Mouse (Mus musculus) stomach, embryonic 15.5 days (tissue): Measurements from ENCODE around the gene Plaa. TPM values are rescaled to one million over a fixed set of nuclear protein-coding genes. Genes with fewer than 3 reads are reported as not detected.
"Not testable (repeated sequence)": the region's sequence is repeated elsewhere in the genome, so short reads cannot be mapped to it uniquely, and the experiment has no call there.

Source experiments
- ATAC-seq: fragments of 200-750 bp; cut with Nextera tagmentation; 2 replicates; pipeline ENCODE4 v1.8.0; 2017; ENCODE audit warnings: low read depth, moderate number of reproducible peaks, moderate TSS enrichment; ENCODE audit not compliant: insufficient read depth, low FRiP score
- H3K27ac ChIP-seq: fragments of 300-500 bp; sonication (generic); 2 replicates; pipeline ENCODE4 v1.5.1; 2015; ENCODE audit warnings: mild to moderate bottlenecking, inconsistent platforms
- H3K27me3 ChIP-seq: fragments of 300-500 bp; sonication (generic); replicated peaks from 2 replicates; pipeline ENCODE4 v1.6.1; 2015; ENCODE audit warnings: inconsistent platforms
- H3K36me3 ChIP-seq: fragments of 300-500 bp; sonication (generic); 2 replicates; pipeline ENCODE4 v1.6.1; 2015; ENCODE audit warnings: inconsistent platforms
- H3K4me1 ChIP-seq: fragments of 300-500 bp; sonication (generic); 2 replicates; pipeline ENCODE4 v1.6.1; 2015; ENCODE audit warnings: inconsistent platforms
- H3K4me2 ChIP-seq: fragments of 300-500 bp; sonication (generic); 2 replicates; pipeline ENCODE4 v1.6.1; 2015; ENCODE audit warnings: mild to moderate bottlenecking, inconsistent platforms
- H3K4me3 ChIP-seq: fragments of 300-500 bp; sonication (generic); replicated peaks from 2 replicates; pipeline ENCODE4 v1.5.1; 2015; ENCODE audit warnings: inconsistent platforms
- H3K9ac ChIP-seq: fragments of 300-500 bp; sonication (generic); 2 replicates; pipeline ENCODE4 v1.6.1; 2015; ENCODE audit warnings: inconsistent platforms
- H3K9me3 ChIP-seq: fragments of 300-500 bp; sonication (generic); 2 replicates; pipeline ENCODE4 v1.6.1; 2016; ENCODE audit warnings: inconsistent platforms
- WGBS: fragments of 180-500 bp; shearing (Covaris S2); methylation state at CpG from one replicate; pipeline ENCODE4 v1.1.7; 2015; 5-methylcytosine and 5-hydroxymethylcytosine counted together
- polyA plus RNA-seq: library from polyadenylated mRNA; unstranded; fragments of >200 nt; fragmentation: Nextera tagmentation; extraction: Ambion mirVana; gene quantifications from 2 replicates; pipeline ENCODE4 v1.2.1, GENCODE M21; 2015

Gene Plaa
- polyA plus RNA-seq, result 60.0 and 63.3 TPM in 2 replicates

GRCm38 (mm10) chr4:94603031-94603629 is at the start of gene Plaa:
Gene Plaa, minus strand, starts transcription at chr4:94603244.
- H3K4me3 ChIP-seq, result peak within 1 kb of the TSS; percentile 98
- ATAC-seq, result peak; percentile 99
- H3K27me3 ChIP-seq, result no peaks in the 10 kb centered on the region
- under 1% methylated on average over 51 of the region's 61 CpGs for WGBS
- no peaks in the 10 kb centered on the region for H3K36me3 ChIP-seq
- H3K27ac ChIP-seq, result peak within 1 kb of the TSS; percentile 91
- H3K9ac ChIP-seq, result peak within 1 kb of the TSS; percentile 94
- no peaks in the 10 kb centered on the region for H3K9me3 ChIP-seq
- peaks cover 19% of the 10 kb centered on the region for H3K4me1 ChIP-seq
- H3K4me2 ChIP-seq, result peak within 1 kb of the TSS; percentile 82

- not testable (repeated sequence) for H3K27me3 ChIP-seq, H3K9ac ChIP-seq, ATAC-seq, H3K36me3 ChIP-seq, H3K9me3 ChIP-seq, H3K27ac ChIP-seq, H3K4me3 ChIP-seq, H3K4me1 ChIP-seq, H3K4me2 ChIP-seq
- 90% methylated on average over 5 of the region's 5 CpGs for WGBS
Observed at GRCm38 (mm10) chr4:94650426-94651175, 47.6 kb upstream of the Plaa start.

- Histone ChIP-seq H3K9me3 (no peaks in the 10 kb centered on the region), H3K4me1 (no peaks in the 10 kb centered on the region), H3K36me3 (no peaks in the 10 kb centered on the region), H3K4me2 (no peak within 1 kb of the TSS), H3K27me3 (no peaks in the 10 kb centered on the region), H3K4me3 (no peak within 1 kb of the TSS), H3K9ac (no peak within 1 kb of the TSS), H3K27ac (no peak within 1 kb of the TSS)
- WGBS, result 82% methylated on average over 3 of the region's 3 CpGs
- no peak for ATAC-seq
Observed at GRCm38 (mm10) chr4:94649920-94650319, 46.9 kb upstream of the Plaa start, which contains the start of gene Lrrc19. Gene Lrrc19, minus strand, starts transcription at chr4:94650144.

- H3K4me1 ChIP-seq, result no peaks in the 10 kb centered on the region
- H3K27me3 ChIP-seq, result no peaks in the 10 kb centered on the region
- no peak overlapping the region for H3K9ac ChIP-seq
- no peak overlapping the region for H3K27ac ChIP-seq
- H3K4me2 ChIP-seq, result no peak overlapping the region
- H3K9me3 ChIP-seq, result no peaks in the 10 kb centered on the region
- WGBS, result 90% methylated on average over 2 of the region's 2 CpGs
- H3K36me3 ChIP-seq, result no peaks in the 10 kb centered on the region
- H3K4me3 ChIP-seq, result no peak overlapping the region
- ATAC-seq, result no peak
Observed at GRCm38 (mm10) chr4:94643141-94643540, 40.1 kb upstream of the Plaa start.

- no peak overlapping the region for H3K4me2 ChIP-seq
- no peaks in the 10 kb centered on the region for H3K4me1 ChIP-seq
- no peaks in the 10 kb centered on the region for H3K36me3 ChIP-seq
- WGBS, result 87% methylated on average over 2 of the region's 2 CpGs
- no peaks in the 10 kb centered on the region for H3K9me3 ChIP-seq
- no peaks in the 10 kb centered on the region for H3K27me3 ChIP-seq
- H3K9ac ChIP-seq, result no peak overlapping the region
- no peak overlapping the region for H3K4me3 ChIP-seq
- ATAC-seq, result no peak
- no peak overlapping the region for H3K27ac ChIP-seq
Observed at GRCm38 (mm10) chr4:94620077-94620476, 17.0 kb upstream of the Plaa start.

GRCm38 (mm10) chr4:94614627-94615006 is 11.6 kb upstream of the Plaa start:
- WGBS, result 0% methylated on average over 18 of the region's 18 CpGs
- peak overlapping the region; percentile 58 for H3K4me3 ChIP-seq
- peak; percentile 57 for ATAC-seq

GRCm38 (mm10) chr4:94613972-94614626 is 11.1 kb upstream of the Plaa start, which contains the start of gene Ift74:
Gene Ift74, plus strand, starts transcription at chr4:94614491.
- peak within 1 kb of the TSS; percentile 71 for H3K27ac ChIP-seq
- no peaks in the 10 kb centered on the region for H3K4me1 ChIP-seq
- no peaks in the 10 kb centered on the region for H3K36me3 ChIP-seq
- peak; percentile 97 for ATAC-seq
- H3K9me3 ChIP-seq, result no peaks in the 10 kb centered on the region
- H3K4me3 ChIP-seq, result peak within 1 kb of the TSS; percentile 58
- H3K4me2 ChIP-seq, result peak within 1 kb of the TSS; percentile 64
- H3K27me3 ChIP-seq, result no peaks in the 10 kb centered on the region
- H3K9ac ChIP-seq, result peak within 1 kb of the TSS; percentile 35; the same call in 1 of the 2 replicates
- WGBS, result 2% methylated on average over 29 of the region's 29 CpGs

More at GRCm38 (mm10) chr4:94614627-94615006, 11.6 kb upstream of the Plaa start:
- no peaks in the 10 kb centered on the region for H3K27me3 ChIP-seq
- H3K4me2 ChIP-seq, result peak overlapping the region; percentile 64
- H3K9ac ChIP-seq, result peak overlapping the region; percentile 35; the same call in 1 of the 2 replicates
- H3K4me1 ChIP-seq, result no peaks in the 10 kb centered on the region
- no peaks in the 10 kb centered on the region for H3K9me3 ChIP-seq
- no peaks in the 10 kb centered on the region for H3K36me3 ChIP-seq
- H3K27ac ChIP-seq, result peak overlapping the region; percentile 37

GRCm38 (mm10) chr4:94610339-94610738 is 7.3 kb upstream of the Plaa start:
- H3K4me3 ChIP-seq, result no peak overlapping the region
- H3K27me3 ChIP-seq, result no peaks in the 10 kb centered on the region
- ATAC-seq, result no peak
- H3K9ac ChIP-seq, result no peak overlapping the region
- H3K27ac ChIP-seq, result no peak overlapping the region
- no peaks in the 10 kb centered on the region for H3K36me3 ChIP-seq
- H3K4me1 ChIP-seq, result no peaks in the 10 kb centered on the region
- no peaks in the 10 kb centered on the region for H3K9me3 ChIP-seq
- H3K4me2 ChIP-seq, result no peak overlapping the region
- WGBS, result 70% methylated on average over 3 of the region's 3 CpGs

- peaks cover 18% of the 10 kb centered on the region for H3K4me1 ChIP-seq
- no peaks in the 10 kb centered on the region for H3K36me3 ChIP-seq
- H3K9me3 ChIP-seq, result no peaks in the 10 kb centered on the region
- 90% methylated on average over 2 of the region's 2 CpGs for WGBS
- no peaks in the 10 kb centered on the region for H3K27me3 ChIP-seq
- H3K9ac ChIP-seq, result no peak overlapping the region
- no peak overlapping the region for H3K27ac ChIP-seq
- no peak overlapping the region for H3K4me3 ChIP-seq
- ATAC-seq, result no peak
- no peak overlapping the region for H3K4me2 ChIP-seq
Observed at GRCm38 (mm10) chr4:94605591-94605990, 2.5 kb upstream of the Plaa start.

- ATAC-seq, result no peak
- 93% methylated on average over 2 of the region's 2 CpGs for WGBS
- H3K4me2 ChIP-seq, result no peak overlapping the region
- no peaks in the 10 kb centered on the region for H3K9me3 ChIP-seq
- H3K4me1 ChIP-seq, result peaks cover 19% of the 10 kb centered on the region
- H3K27ac ChIP-seq, result no peak overlapping the region
- no peaks in the 10 kb centered on the region for H3K36me3 ChIP-seq
- H3K27me3 ChIP-seq, result no peaks in the 10 kb centered on the region
- H3K9ac ChIP-seq, result no peak overlapping the region
- H3K4me3 ChIP-seq, result no peak overlapping the region
Observed at GRCm38 (mm10) chr4:94604452-94605019, 1.5 kb upstream of the Plaa start.

GRCm38 (mm10) chr4:94602496-94603030 is 481 bp downstream of the Plaa start:
- Histone ChIP-seq H3K9me3 (no peaks in the 10 kb centered on the region), H3K4me1 (peaks cover 19% of the 10 kb centered on the region), H3K4me2 (peak overlapping the region; percentile 53), H3K27ac (peak overlapping the region; percentile 91), H3K27me3 (no peaks in the 10 kb centered on the region), H3K4me3 (peak overlapping the region; percentile 98), H3K36me3 (no peaks in the 10 kb centered on the region), H3K9ac (peak overlapping the region; percentile 94)
- peak; percentile 80 for ATAC-seq
- under 1% methylated on average over 33 of the region's 33 CpGs for WGBS
